Mouse (Mus musculus) midbrain, embryonic 13.5 days (tissue): ENCODE results near the gene Zfp536. TPM values are rescaled to one million over a fixed set of nuclear protein-coding genes. Genes with fewer than 3 reads are reported as not detected.
A peak's percentile ranks its signal among the peaks of the same experiment; 100 is the strongest.

ENCODE experiments used
- ATAC-seq: fragments of 200-750 bp; cut with Nextera tagmentation; 2 replicates; pipeline ENCODE4 v1.8.0; 2017; ENCODE audit warnings: mild to moderate bottlenecking, moderate TSS enrichment, moderate library complexity
- H3K27ac ChIP-seq: fragments of 300-500 bp; sonication (generic); 2 replicates; pipeline ENCODE4 v1.5.1; 2015; ENCODE audit warnings: inconsistent platforms, mild to moderate bottlenecking, moderate library complexity
- H3K27me3 ChIP-seq: fragments of 300-500 bp; sonication (generic); 2 replicates; pipeline ENCODE4 v1.6.1; 2015; ENCODE audit warnings: mild to moderate bottlenecking, inconsistent platforms
- H3K36me3 ChIP-seq: fragments of 300-500 bp; sonication (generic); 2 replicates; pipeline ENCODE4 v1.6.1; 2015; ENCODE audit warnings: mild to moderate bottlenecking, inconsistent platforms
- H3K4me1 ChIP-seq: fragments of 300-500 bp; sonication (generic); replicated peaks from 2 replicates; pipeline ENCODE4 v1.6.1; 2015; ENCODE audit warnings: inconsistent platforms
- H3K4me2 ChIP-seq: fragments of 300-500 bp; sonication (generic); replicated peaks from 2 replicates; pipeline ENCODE4 v1.6.1; 2015; ENCODE audit warnings: moderate library complexity, mild to moderate bottlenecking, inconsistent platforms
- H3K4me3 ChIP-seq: fragments of 300-500 bp; sonication (generic); replicated peaks from 2 replicates; pipeline ENCODE4 v1.5.1; 2015; ENCODE audit warnings: mild to moderate bottlenecking, inconsistent platforms
- H3K9ac ChIP-seq: fragments of 300-500 bp; sonication (generic); replicated peaks from 2 replicates; pipeline ENCODE4 v1.6.1; 2015; ENCODE audit warnings: mild to moderate bottlenecking, inconsistent platforms
- H3K9me3 ChIP-seq: fragments of 300-500 bp; sonication (generic); 2 replicates; pipeline ENCODE4 v1.6.1; 2016; ENCODE audit warnings: mild to moderate bottlenecking, inconsistent platforms
- WGBS: fragments of 180-500 bp; shearing (Covaris S2); methylation state at CpG from one replicate; pipeline ENCODE4 v1.1.7; 2015; 5-methylcytosine and 5-hydroxymethylcytosine counted together
- polyA plus RNA-seq: library from polyadenylated mRNA; unstranded; fragments of >200 nt; fragmentation: Nextera tagmentation; extraction: Ambion mirVana; gene quantifications from 2 replicates; pipeline ENCODE4 v1.2.1, GENCODE M21; 2015

The Zfp536 gene
- 41.5 and 43.4 TPM in 2 replicates for polyA plus RNA-seq

DNA sequence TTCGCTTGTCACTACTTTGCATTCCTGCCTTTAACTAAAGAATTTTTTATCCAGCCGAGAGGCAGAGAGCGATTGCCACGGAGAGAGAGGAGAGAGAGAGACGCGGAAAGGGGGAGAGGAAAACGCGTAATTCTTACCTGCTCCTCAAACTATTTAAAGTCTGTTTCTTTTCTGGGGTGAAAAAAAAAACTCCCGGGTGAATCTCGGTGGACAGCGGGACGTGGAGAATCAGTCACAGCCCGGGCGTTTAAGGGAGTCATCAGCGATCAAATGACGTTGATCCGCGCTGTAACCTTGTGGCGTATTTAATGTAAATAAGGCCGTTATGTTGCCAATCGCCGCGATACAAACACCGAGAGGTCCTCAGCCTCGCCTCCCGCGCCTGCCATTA lies at the start of gene Zfp536:
Gene Zfp536 (minus strand): TSS at position 330 of the 391 bp plus-strand sequence.
- Histone ChIP-seq H3K27me3 (peaks cover 15% of the 10 kb centered on the region; the same call in 1 of the 2 replicates), H3K4me2 (peak within 1 kb of the TSS; percentile 97), H3K36me3 (no peaks in the 10 kb centered on the region), H3K27ac (peak within 1 kb of the TSS; percentile 89), H3K4me1 (peaks cover 25% of the 10 kb centered on the region), H3K9me3 (no peaks in the 10 kb centered on the region), H3K4me3 (peak within 1 kb of the TSS; percentile 67), H3K9ac (peak within 1 kb of the TSS; percentile 74)
- under 1% methylated on average over 27 of the region's 27 CpGs for WGBS
- ATAC-seq, result no peak

GRCm38 (mm10) chr7:37820670-37821301 lies 47.3 kb upstream of the Zfp536 start:
- no peak overlapping the region for H3K27ac ChIP-seq
- WGBS, result 87% methylated on average over 11 of the region's 11 CpGs
- no peak overlapping the region for H3K9ac ChIP-seq
- no peaks in the 10 kb centered on the region; the same call in 1 of the 2 replicates for H3K4me1 ChIP-seq
- H3K9me3 ChIP-seq, result no peaks in the 10 kb centered on the region
- no peaks in the 10 kb centered on the region for H3K36me3 ChIP-seq
- no peak overlapping the region for H3K4me3 ChIP-seq
- H3K4me2 ChIP-seq, result no peak overlapping the region
- no peak for ATAC-seq
- no peaks in the 10 kb centered on the region for H3K27me3 ChIP-seq

GRCm38 (mm10) chr7:37818631-37819340 lies 45.3 kb upstream of the Zfp536 start:
- H3K9me3 ChIP-seq, result no peaks in the 10 kb centered on the region
- 87% methylated on average over 8 of the region's 8 CpGs for WGBS
- H3K36me3 ChIP-seq, result no peaks in the 10 kb centered on the region
- H3K4me2 ChIP-seq, result no peak overlapping the region
- no peak overlapping the region for H3K9ac ChIP-seq
- no peak overlapping the region for H3K27ac ChIP-seq
- H3K27me3 ChIP-seq, result no peaks in the 10 kb centered on the region
- no peaks in the 10 kb centered on the region for H3K4me1 ChIP-seq
- no peak overlapping the region for H3K4me3 ChIP-seq
- no peak for ATAC-seq

DNA sequence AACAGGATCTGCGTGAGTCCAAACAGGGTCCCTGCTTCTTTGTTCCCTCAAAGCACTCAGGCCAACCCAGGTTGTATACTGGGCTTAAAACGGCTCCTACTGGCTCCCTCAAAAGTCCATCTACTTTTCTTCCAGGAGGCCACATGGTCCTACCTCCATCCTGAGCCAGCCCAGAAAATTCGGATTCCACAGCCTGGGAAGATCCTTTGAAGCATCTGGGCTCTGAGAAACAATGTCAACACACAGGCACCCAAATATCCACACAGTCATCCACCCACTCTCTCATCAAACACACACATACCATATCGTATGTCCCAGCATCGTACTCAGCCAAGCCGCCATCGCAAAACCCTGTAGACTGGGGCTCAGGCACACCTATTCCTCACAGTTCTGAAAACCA lies 43.5 kb upstream of the Zfp536 start:
- 91% methylated on average over 7 of the region's 7 CpGs for WGBS
- H3K4me3 ChIP-seq, result no peak overlapping the region
- no peak overlapping the region for H3K9ac ChIP-seq
- H3K9me3 ChIP-seq, result no peaks in the 10 kb centered on the region
- no peak overlapping the region for H3K27ac ChIP-seq
- no peaks in the 10 kb centered on the region for H3K4me1 ChIP-seq
- ATAC-seq, result no peak
- H3K4me2 ChIP-seq, result no peak overlapping the region
- no peaks in the 10 kb centered on the region for H3K36me3 ChIP-seq
- no peaks in the 10 kb centered on the region for H3K27me3 ChIP-seq

DNA sequence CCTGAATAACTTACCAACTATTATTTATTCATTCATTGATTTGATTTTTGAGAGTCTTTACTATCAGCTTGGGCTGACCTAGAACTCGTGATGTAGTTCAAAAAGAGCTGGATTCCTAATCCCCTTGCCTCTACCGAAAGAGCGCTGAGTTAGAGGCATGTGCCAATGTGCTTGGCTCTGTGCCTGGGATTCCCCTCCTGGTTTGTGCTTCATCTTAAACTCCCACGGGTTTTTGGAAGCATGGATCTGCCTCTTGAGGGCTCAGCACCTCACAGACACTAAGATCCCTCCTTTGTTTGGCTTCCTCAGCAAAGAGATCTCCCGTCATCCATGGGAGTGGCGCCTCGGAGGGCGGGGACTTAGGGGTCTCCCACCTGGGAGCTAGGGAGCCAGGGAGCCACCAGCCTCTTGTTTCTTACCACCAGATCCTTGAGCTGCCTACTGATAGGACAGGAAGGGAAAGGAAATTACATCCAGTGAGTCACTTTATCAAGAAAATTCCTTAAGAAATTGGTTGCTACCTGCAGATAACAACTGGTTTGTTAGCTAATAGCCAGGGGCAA lies 41.5 kb upstream of the Zfp536 start:
- Histone ChIP-seq H3K27me3 (no peaks in the 10 kb centered on the region), H3K36me3 (no peaks in the 10 kb centered on the region), H3K27ac (no peak overlapping the region), H3K4me2 (no peak overlapping the region), H3K4me3 (no peak overlapping the region), H3K9me3 (no peaks in the 10 kb centered on the region), H3K4me1 (no peaks in the 10 kb centered on the region), H3K9ac (no peak overlapping the region)
- no peak for ATAC-seq
- 58% methylated on average over 8 of the region's 8 CpGs for WGBS

DNA sequence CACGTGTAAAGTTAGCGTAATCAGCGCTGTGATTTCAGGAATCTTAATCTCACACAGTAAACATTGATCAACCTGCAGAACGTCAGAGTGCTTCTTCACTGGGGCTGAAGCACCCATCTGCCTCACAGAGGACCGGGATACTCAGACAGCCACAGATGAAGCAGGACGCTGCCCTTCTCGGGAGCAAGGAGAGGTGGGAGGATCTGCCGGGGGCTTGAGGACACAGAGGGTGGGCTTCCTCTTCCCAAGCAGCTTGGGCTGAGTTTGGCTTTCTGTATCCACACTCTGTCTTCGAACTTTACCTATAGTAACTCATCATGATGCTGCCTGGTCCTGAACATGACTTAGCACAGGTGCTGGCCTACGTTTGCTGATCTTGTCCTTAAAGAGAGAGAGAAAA lies 40.2 kb upstream of the Zfp536 start:
- H3K27ac ChIP-seq, result no peak overlapping the region
- no peaks in the 10 kb centered on the region for H3K9me3 ChIP-seq
- H3K36me3 ChIP-seq, result no peaks in the 10 kb centered on the region
- H3K4me3 ChIP-seq, result no peak overlapping the region
- WGBS, result 80% methylated on average over 10 of the region's 10 CpGs
- no peak overlapping the region for H3K9ac ChIP-seq
- no peaks in the 10 kb centered on the region for H3K4me1 ChIP-seq
- H3K27me3 ChIP-seq, result no peaks in the 10 kb centered on the region
- no peak overlapping the region for H3K4me2 ChIP-seq
- no peak for ATAC-seq

- Histone ChIP-seq H3K27ac (no peak overlapping the region), H3K36me3 (no peaks in the 10 kb centered on the region), H3K4me2 (no peak overlapping the region), H3K9ac (no peak overlapping the region), H3K4me1 (no peaks in the 10 kb centered on the region), H3K27me3 (no peaks in the 10 kb centered on the region), H3K4me3 (no peak overlapping the region), H3K9me3 (no peaks in the 10 kb centered on the region)
- 89% methylated on average over 5 of the region's 5 CpGs for WGBS
- no peak for ATAC-seq
These were observed 36.5 kb upstream of the Zfp536 start for GRCm38 (mm10) chr7:37809908-37810307.

- no peak for ATAC-seq
- Histone ChIP-seq H3K4me2 (no peak overlapping the region), H3K9ac (no peak overlapping the region), H3K4me1 (no peaks in the 10 kb centered on the region), H3K4me3 (no peak overlapping the region), H3K9me3 (no peaks in the 10 kb centered on the region), H3K36me3 (no peaks in the 10 kb centered on the region), H3K27ac (no peak overlapping the region), H3K27me3 (no peaks in the 10 kb centered on the region)
- WGBS, result 93% methylated on average over 4 of the region's 4 CpGs
These were observed 35.6 kb upstream of the Zfp536 start for GRCm38 (mm10) chr7:37809001-37809400.

DNA sequence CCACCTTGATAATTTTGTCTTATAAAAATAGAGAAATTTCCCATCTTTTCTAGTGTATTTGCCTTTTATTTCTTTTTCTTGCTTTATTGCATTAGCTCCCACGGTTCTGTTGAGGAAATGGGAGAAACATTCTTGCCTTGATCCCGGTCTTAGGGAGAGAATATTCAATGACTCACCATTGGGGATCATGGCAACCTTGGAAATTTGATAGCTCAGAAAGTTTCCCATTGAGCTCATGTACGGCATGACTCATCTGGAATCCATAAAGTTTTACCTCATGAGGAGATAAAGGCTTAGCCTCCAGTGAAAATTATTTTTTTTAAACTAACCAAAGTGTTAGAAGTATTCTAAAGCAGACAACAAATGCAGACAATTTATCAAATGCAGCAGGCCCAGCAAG lies 27.7 kb upstream of the Zfp536 start:
- ATAC-seq, result no peak
- 84% methylated on average over 3 of the region's 3 CpGs for WGBS

GRCm38 (mm10) chr7:37788721-37789120 lies 15.3 kb upstream of the Zfp536 start:
- no peak overlapping the region for H3K9ac ChIP-seq
- H3K9me3 ChIP-seq, result no peaks in the 10 kb centered on the region
- no peak overlapping the region for H3K4me2 ChIP-seq
- H3K4me1 ChIP-seq, result no peaks in the 10 kb centered on the region; the same call in 1 of the 2 replicates
- no peak for ATAC-seq
- no peak overlapping the region for H3K27ac ChIP-seq
- no peaks in the 10 kb centered on the region for H3K36me3 ChIP-seq
- WGBS, result 75% methylated on average over 4 of the region's 4 CpGs
- no peaks in the 10 kb centered on the region for H3K27me3 ChIP-seq
- no peak overlapping the region for H3K4me3 ChIP-seq

More for the DNA sequence above, 27.7 kb upstream of the Zfp536 start:
- H3K27me3 ChIP-seq, result no peaks in the 10 kb centered on the region
- H3K4me2 ChIP-seq, result no peak overlapping the region
- no peak overlapping the region for H3K4me3 ChIP-seq
- H3K4me1 ChIP-seq, result no peaks in the 10 kb centered on the region
- no peaks in the 10 kb centered on the region for H3K9me3 ChIP-seq
- no peak overlapping the region for H3K9ac ChIP-seq
- no peak overlapping the region for H3K27ac ChIP-seq
- no peaks in the 10 kb centered on the region for H3K36me3 ChIP-seq

DNA sequence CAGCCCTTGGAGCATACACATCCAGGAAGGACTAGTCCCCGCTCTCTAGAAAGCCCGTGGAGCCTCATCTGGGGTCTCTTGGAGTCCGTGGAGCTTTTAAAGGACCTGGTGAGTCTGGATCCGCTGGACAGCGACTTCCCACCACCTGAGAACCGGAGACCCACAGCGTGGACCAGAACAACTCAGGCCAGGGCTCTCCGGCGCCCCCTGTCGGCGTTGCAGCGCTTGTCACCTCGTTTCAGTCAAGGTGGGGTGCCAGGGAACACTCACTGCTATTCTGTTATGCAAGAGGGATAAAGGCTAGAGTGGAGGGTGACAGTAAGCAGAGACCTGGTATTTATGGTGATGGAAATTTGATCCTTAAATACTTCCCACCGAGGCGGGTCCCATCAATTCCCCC lies 2.1 kb upstream of the Zfp536 start:
- no peak for ATAC-seq
- H3K4me3 ChIP-seq, result no peak overlapping the region
- peaks cover 10% of the 10 kb centered on the region for H3K4me1 ChIP-seq
- no peaks in the 10 kb centered on the region for H3K36me3 ChIP-seq
- WGBS, result 3% methylated on average over 15 of the region's 15 CpGs
- H3K9me3 ChIP-seq, result no peaks in the 10 kb centered on the region
- H3K27me3 ChIP-seq, result peaks cover 15% of the 10 kb centered on the region; the same call in 1 of the 2 replicates
- no peak overlapping the region for H3K9ac ChIP-seq
- H3K27ac ChIP-seq, result no peak overlapping the region
- no peak overlapping the region for H3K4me2 ChIP-seq

GRCm38 (mm10) chr7:37774463-37774970 lies 1.1 kb upstream of the Zfp536 start:
- Histone ChIP-seq H3K4me1 (peaks cover 15% of the 10 kb centered on the region), H3K4me3 (no peak overlapping the region), H3K4me2 (no peak overlapping the region), H3K36me3 (no peaks in the 10 kb centered on the region), H3K27ac (no peak overlapping the region), H3K27me3 (peaks cover 15% of the 10 kb centered on the region; the same call in 1 of the 2 replicates), H3K9me3 (no peaks in the 10 kb centered on the region), H3K9ac (no peak overlapping the region)
- no peak for ATAC-seq
- WGBS, result 12% methylated on average over 11 of the region's 11 CpGs
